Mouse (Mus musculus): ENCODE measurements at regions not wholly inside any gene's neighbourhood (a gene's known extent, or its start where the extent isn't known, plus 50 kb on each side); places are given as distances from the start of the nearest gene placed in this dataset.

DNA sequence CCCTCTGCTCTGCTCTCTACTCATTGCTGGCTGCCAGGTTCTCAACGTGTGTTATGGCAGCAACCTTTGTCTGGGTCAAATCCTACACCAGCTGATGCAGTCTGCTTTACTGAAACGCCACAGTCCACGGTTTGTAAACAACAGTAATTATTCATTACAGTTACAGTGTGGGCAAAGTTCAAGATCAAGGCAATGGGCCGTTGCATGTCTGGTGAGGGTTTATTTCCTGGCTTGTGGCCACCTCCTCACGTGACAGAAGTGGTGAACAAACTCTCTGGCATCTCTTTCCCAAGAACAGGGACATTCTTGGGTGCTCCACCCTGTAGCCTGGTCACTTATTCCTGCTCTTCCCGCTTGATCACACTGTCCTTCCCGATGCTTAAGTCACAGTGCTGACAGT lies 295.3 kb upstream of the Rtl1 start:
- H3K27me3 ChIP-seq (ENCODE audit: control insufficient read depth, insufficient read depth, low read length) = no peaks in the 10 kb centered on the region
- TF ChIP-seq CTCF (IDR thresholded peaks at IDR 0.05) (no peak), POLR2A (IDR thresholded peaks at IDR 0.05; ENCODE audit: insufficient read depth, low read depth, low read length) (no peak), EP300 (IDR thresholded peaks at IDR 0.05; ENCODE audit: insufficient read depth, low read depth, low read length) (no peak)
- 72% methylated on average over 7 of the region's 7 CpGs for WGBS
- no peak overlapping the region for H3K27ac ChIP-seq
- intact Hi-C loops (cut with DNase I) = no loop called here
- DNase-seq = no peak
- H3K4me3 ChIP-seq = no peak overlapping the region
- H3K79me2 ChIP-seq (replicated peaks; ENCODE audit: control insufficient read depth, insufficient read depth, low read length) = no peaks in the 10 kb centered on the region
- no peaks in the 10 kb centered on the region for H3K36me3 ChIP-seq (ENCODE audit: control insufficient read depth, insufficient read depth, low read length)
- H3K4me1 ChIP-seq (ENCODE audit: control insufficient read depth, insufficient read depth, low read length) = no peaks in the 10 kb centered on the region
- H3K9ac ChIP-seq (ENCODE audit: low read depth, low read length) = no peak overlapping the region

DNA sequence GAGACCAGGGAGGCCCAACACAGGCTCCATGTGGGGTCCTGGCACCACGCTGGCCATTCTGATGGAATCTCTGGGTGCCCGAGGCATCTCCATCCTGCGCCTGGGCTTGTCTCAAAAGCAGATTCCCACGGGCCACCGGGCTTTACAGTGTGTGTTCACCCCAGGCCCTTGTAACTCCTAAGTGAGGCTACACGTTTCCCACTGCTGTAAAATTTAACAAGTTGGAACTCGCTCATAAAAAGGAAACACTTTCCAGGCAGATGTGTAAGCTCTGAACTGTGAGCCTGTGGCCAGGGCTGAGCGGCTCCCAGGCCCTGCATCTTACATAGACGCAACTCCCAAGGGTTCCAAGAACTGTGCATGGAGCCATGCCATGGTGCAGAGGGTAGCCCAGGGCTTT lies 296.3 kb upstream of the Rtl1 start:
- H3K36me3 ChIP-seq (ENCODE audit: control insufficient read depth, insufficient read depth, low read length) = no peaks in the 10 kb centered on the region
- H3K27ac ChIP-seq = no peak overlapping the region
- no peak overlapping the region for H3K4me3 ChIP-seq
- WGBS = 83% methylated on average over 9 of the region's 9 CpGs
- H3K79me2 ChIP-seq (replicated peaks; ENCODE audit: control insufficient read depth, insufficient read depth, low read length) = no peaks in the 10 kb centered on the region
- H3K27me3 ChIP-seq (ENCODE audit: control insufficient read depth, insufficient read depth, low read length) = no peaks in the 10 kb centered on the region
- H3K4me1 ChIP-seq (ENCODE audit: control insufficient read depth, insufficient read depth, low read length) = no peaks in the 10 kb centered on the region
- TF ChIP-seq CTCF (IDR thresholded peaks at IDR 0.05) (no peak), EP300 (IDR thresholded peaks at IDR 0.05; ENCODE audit: insufficient read depth, low read depth, low read length) (no peak), POLR2A (IDR thresholded peaks at IDR 0.05; ENCODE audit: insufficient read depth, low read depth, low read length) (no peak)
- no peak overlapping the region for H3K9ac ChIP-seq (ENCODE audit: low read depth, low read length)
- intact Hi-C loops (cut with DNase I) = no loop called here
- DNase-seq = no peak

DNA sequence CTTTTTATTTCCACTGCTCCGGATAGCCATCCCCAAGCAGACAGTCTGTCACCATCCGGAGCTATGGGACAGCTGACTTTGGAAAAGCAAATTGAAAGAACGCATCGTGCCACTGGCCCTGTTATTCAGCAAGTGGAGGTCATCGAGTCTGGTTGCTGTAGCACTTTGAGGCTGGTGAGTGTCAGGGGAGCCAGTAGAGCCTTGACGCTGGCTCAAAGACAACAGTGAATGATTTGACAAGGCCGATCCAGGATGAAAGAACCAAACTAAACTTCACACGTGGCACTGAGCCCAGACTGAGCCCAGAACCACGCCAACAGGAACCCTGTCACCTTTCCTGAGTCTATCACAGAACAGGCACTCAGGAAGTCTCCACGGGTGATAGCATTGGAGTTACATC lies 296.8 kb upstream of the Rtl1 start:
- H3K36me3 ChIP-seq (ENCODE audit: control insufficient read depth, insufficient read depth, low read length) = no peaks in the 10 kb centered on the region
- TF ChIP-seq CTCF (IDR thresholded peaks at IDR 0.05) (no peak), EP300 (IDR thresholded peaks at IDR 0.05; ENCODE audit: insufficient read depth, low read depth, low read length) (no peak), POLR2A (IDR thresholded peaks at IDR 0.05; ENCODE audit: insufficient read depth, low read depth, low read length) (no peak)
- H3K27me3 ChIP-seq (ENCODE audit: control insufficient read depth, insufficient read depth, low read length) = no peaks in the 10 kb centered on the region
- no peak for DNase-seq
- 59% methylated on average over 10 of the region's 10 CpGs for WGBS
- H3K79me2 ChIP-seq (replicated peaks; ENCODE audit: control insufficient read depth, insufficient read depth, low read length) = no peaks in the 10 kb centered on the region
- H3K9ac ChIP-seq (ENCODE audit: low read depth, low read length) = no peak overlapping the region
- no peak overlapping the region for H3K27ac ChIP-seq
- intact Hi-C loops (cut with DNase I) = no loop called here
- H3K4me3 ChIP-seq = no peak overlapping the region
- H3K4me1 ChIP-seq (ENCODE audit: control insufficient read depth, insufficient read depth, low read length) = no peaks in the 10 kb centered on the region

DNA sequence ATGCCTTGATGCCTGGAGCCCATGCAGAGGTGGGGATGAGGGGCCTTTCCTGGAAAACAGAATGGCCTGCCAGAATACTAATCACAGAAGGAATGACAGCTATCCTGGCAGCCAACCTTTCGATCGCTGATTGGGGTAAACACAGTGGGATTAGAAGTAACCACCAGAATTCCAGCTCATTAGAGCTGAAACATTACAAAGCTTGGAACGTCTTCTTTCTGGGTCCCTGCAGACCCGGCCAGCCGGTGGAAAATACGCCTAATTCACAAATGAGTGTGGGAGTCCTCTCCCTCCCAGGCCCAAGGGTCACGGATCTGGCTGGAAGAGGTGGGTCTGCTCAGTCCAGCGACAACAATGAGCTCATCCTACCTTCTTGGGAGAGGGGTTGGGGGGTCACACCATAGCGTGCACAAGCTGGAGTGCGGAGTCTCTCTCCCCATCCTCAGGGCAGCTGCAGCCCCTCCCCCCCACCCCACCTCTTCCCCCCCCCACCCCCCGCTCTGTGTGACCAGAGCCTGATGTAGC lies 297.8 kb upstream of the Rtl1 start:
- Histone ChIP-seq H3K4me1 (ENCODE audit: control insufficient read depth, insufficient read depth, low read length) (no peaks in the 10 kb centered on the region), H3K27ac (no peak overlapping the region), H3K36me3 (ENCODE audit: control insufficient read depth, insufficient read depth, low read length) (no peaks in the 10 kb centered on the region), H3K9ac (ENCODE audit: low read depth, low read length) (no peak overlapping the region), H3K27me3 (ENCODE audit: control insufficient read depth, insufficient read depth, low read length) (no peaks in the 10 kb centered on the region), H3K79me2 (replicated peaks; ENCODE audit: control insufficient read depth, insufficient read depth, low read length) (no peaks in the 10 kb centered on the region), H3K4me3 (no peak overlapping the region)
- no peak for DNase-seq
- TF ChIP-seq CTCF (IDR thresholded peaks at IDR 0.05) (no peak), POLR2A (IDR thresholded peaks at IDR 0.05; ENCODE audit: insufficient read depth, low read depth, low read length) (no peak), EP300 (IDR thresholded peaks at IDR 0.05; ENCODE audit: insufficient read depth, low read depth, low read length) (no peak)
- 68% methylated on average over 11 of the region's 11 CpGs for WGBS
- intact Hi-C loops (cut with DNase I) = no loop called here

DNA sequence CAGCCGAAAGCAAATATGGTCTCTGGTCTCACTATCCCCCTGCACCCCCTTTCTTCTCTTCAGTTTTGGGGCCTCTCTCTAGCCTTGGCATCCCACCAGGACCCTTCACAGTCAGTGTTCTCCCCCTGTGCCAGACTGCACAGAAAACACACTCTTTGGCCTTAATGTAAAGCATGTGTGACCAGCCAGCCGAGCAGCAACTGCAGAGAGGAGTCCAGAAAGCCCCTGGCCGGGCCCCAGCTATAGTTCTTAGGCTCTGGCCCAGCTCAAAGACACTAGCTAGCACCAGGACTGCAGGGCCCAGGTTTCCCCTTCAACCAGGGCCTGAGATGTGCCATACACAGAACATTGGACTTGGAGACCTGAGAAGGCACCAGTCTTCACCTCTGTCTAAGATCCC lies 299.3 kb upstream of the Rtl1 start:
- no peaks in the 10 kb centered on the region for H3K27me3 ChIP-seq (ENCODE audit: control insufficient read depth, insufficient read depth, low read length)
- no peaks in the 10 kb centered on the region for H3K79me2 ChIP-seq (replicated peaks; ENCODE audit: control insufficient read depth, insufficient read depth, low read length)
- no peaks in the 10 kb centered on the region for H3K36me3 ChIP-seq (ENCODE audit: control insufficient read depth, insufficient read depth, low read length)
- no peak overlapping the region for H3K9ac ChIP-seq (ENCODE audit: low read depth, low read length)
- no peaks in the 10 kb centered on the region for H3K4me1 ChIP-seq (ENCODE audit: control insufficient read depth, insufficient read depth, low read length)
- H3K27ac ChIP-seq = no peak overlapping the region
- WGBS = 77% methylated on average over 3 of the region's 3 CpGs
- DNase-seq = no peak
- intact Hi-C loops (cut with DNase I) = no loop called here
- TF ChIP-seq POLR2A (IDR thresholded peaks at IDR 0.05; ENCODE audit: insufficient read depth, low read depth, low read length) (no peak), CTCF (IDR thresholded peaks at IDR 0.05) (no peak), EP300 (IDR thresholded peaks at IDR 0.05; ENCODE audit: insufficient read depth, low read depth, low read length) (no peak)
- no peak overlapping the region for H3K4me3 ChIP-seq

DNA sequence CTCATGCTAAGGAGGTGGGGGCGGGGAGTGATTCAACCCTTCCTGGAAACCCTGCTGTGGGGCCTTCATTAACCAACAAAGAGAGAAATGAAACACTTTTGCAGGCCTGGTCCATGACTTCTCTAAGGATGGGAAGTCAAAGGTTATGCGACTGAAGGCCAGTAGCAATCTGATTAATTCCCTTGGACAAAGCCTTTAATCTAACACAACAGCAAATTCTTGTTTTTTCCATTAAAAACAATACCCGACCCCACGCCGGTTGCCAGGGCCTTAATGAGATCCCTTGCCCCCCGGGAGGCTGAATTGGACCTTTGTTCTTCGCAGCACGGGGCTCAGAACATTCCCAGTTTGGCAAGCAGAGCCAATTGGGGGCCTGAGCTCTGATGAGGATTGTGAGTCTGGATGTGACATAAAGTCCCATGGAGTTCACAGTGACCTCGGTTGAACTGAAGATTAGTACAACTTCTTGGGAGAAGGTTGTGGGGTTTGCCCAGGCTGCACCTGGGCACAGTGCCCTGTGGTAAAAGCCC lies 310.9 kb upstream of the Rtl1 start:
- TF ChIP-seq POLR2A (IDR thresholded peaks at IDR 0.05; ENCODE audit: insufficient read depth, low read depth, low read length) = no peak
- no peak for TF ChIP-seq EP300 (IDR thresholded peaks at IDR 0.05; ENCODE audit: insufficient read depth, low read depth, low read length)
- TF ChIP-seq CTCF (IDR thresholded peaks at IDR 0.05) = no peak
- Histone ChIP-seq H3K9ac (ENCODE audit: low read depth, low read length) (no peak overlapping the region), H3K27me3 (ENCODE audit: control insufficient read depth, insufficient read depth, low read length) (no peaks in the 10 kb centered on the region), H3K4me1 (ENCODE audit: control insufficient read depth, insufficient read depth, low read length) (no peaks in the 10 kb centered on the region), H3K36me3 (ENCODE audit: control insufficient read depth, insufficient read depth, low read length) (no peaks in the 10 kb centered on the region), H3K27ac (no peak overlapping the region), H3K79me2 (replicated peaks; ENCODE audit: control insufficient read depth, insufficient read depth, low read length) (no peaks in the 10 kb centered on the region), H3K4me3 (no peak overlapping the region)
- no peak for DNase-seq
- intact Hi-C loops (cut with DNase I) = no loop called here
- 62% methylated on average over 9 of the region's 9 CpGs for WGBS
